Comparison of ENCODE assay signal across 8 mouse cellular contexts in genomic region chr4:129189542-129190519, GRCm38 (mm10). TPM values are rescaled to one million over a fixed set of nuclear protein-coding genes. Genes with fewer than 3 reads are reported as not detected.
DNase-seq lines count a peak whose midpoint lies in the region; ATAC-seq and TF ChIP-seq lines count a peak whose summit lies in the region.

Gene S100pbp, minus strand, starts transcription at chr4:129189727.
Gene Yars, plus strand, starts transcription at chr4:129189760.

- in situ Hi-C loops in CH12.LX (cut with MboI; ENCODE audit: low pct_ligation_motif_present, low pct_unique_long_range_greater_than_20kb, low sequenced_read_pairs), result loop anchor here (10.0 kb wide), 1 partner anchor 55 kb away; the partner anchor contains the start of gene Fndc5

- peak; percentile 84 for ATAC-seq in forebrain, embryonic 11.5 days (replicated peaks; ENCODE audit: low FRiP score)
- peak; percentile 94 for ATAC-seq in heart, embryonic 16.5 days (replicated peaks; ENCODE audit: extremely low read depth, insufficient read depth, low FRiP score)
- ATAC-seq in liver, embryonic 15.5 days (ENCODE audit: insufficient read depth), result peak; percentile 85
- peak; percentile 87 for ATAC-seq in neural tube, embryonic 12.5 days (ENCODE audit: low FRiP score, low read depth)

- no peaks in the 10 kb centered on the region for H3K27me3 ChIP-seq in CH12.LX (replicated peaks)
- no peaks in the 10 kb centered on the region for H3K27me3 ChIP-seq in forebrain, embryonic 11.5 days (ENCODE audit: control insufficient read depth, insufficient read depth, low read length)
- no peaks in the 10 kb centered on the region for H3K27me3 ChIP-seq in heart, embryonic 16.5 days (ENCODE audit: control insufficient read depth, insufficient read depth, low read length)
- no peaks in the 10 kb centered on the region for H3K27me3 ChIP-seq in liver, embryonic 15.5 days
- no peaks in the 10 kb centered on the region for H3K27me3 ChIP-seq in neural tube, embryonic 12.5 days (replicated peaks)

- no peaks in the 10 kb centered on the region for H3K9me3 ChIP-seq in CH12.LX (replicated peaks; ENCODE audit: low read length)
- no peaks in the 10 kb centered on the region for H3K9me3 ChIP-seq in forebrain, embryonic 11.5 days (ENCODE audit: control insufficient read depth, low read length)
- H3K9me3 ChIP-seq in heart, embryonic 16.5 days (replicated peaks; ENCODE audit: control insufficient read depth, low read length), result no peaks in the 10 kb centered on the region
- H3K9me3 ChIP-seq in liver, embryonic 15.5 days (replicated peaks), result no peaks in the 10 kb centered on the region
- no peaks in the 10 kb centered on the region for H3K9me3 ChIP-seq in neural tube, embryonic 12.5 days

- peaks cover 80% of the 10 kb centered on the region for H3K79me2 ChIP-seq in CH12.LX (replicated peaks; ENCODE audit: control insufficient read depth, extremely low read depth, insufficient read depth, poor library complexity, severe bottlenecking)

- TF ChIP-seq EP300 in CH12.LX (IDR thresholded peaks at IDR 0.05; ENCODE audit: low read length), result 0 out of 2 replicates have a peak, but pooled peaks have one; percentile 15

- no peak for TF ChIP-seq CTCF in CH12.LX (conservative IDR thresholded peaks at IDR 0.05 in 1 of 2, IDR thresholded peaks at IDR 0.05 in 1 of 2; ENCODE audit: low read depth in 2 of 2, low read length in 2 of 2)

- H3K4me2 ChIP-seq in CH12.LX (ENCODE audit: insufficient read depth, low read depth, poor library complexity, severe bottlenecking), result peak within 1 kb of the TSS; percentile 98
- H3K4me2 ChIP-seq in forebrain, embryonic 11.5 days (ENCODE audit: low read depth, low read length, severe bottlenecking), result peak within 1 kb of the TSS; percentile 80
- peak within 1 kb of the TSS; percentile 83 for H3K4me2 ChIP-seq in heart, embryonic 16.5 days (ENCODE audit: low read depth, low read length)
- peak within 1 kb of the TSS; percentile 91 for H3K4me2 ChIP-seq in liver, embryonic 15.5 days
- peak within 1 kb of the TSS; percentile 88 for H3K4me2 ChIP-seq in neural tube, embryonic 12.5 days (replicated peaks)

- WGBS in forebrain, embryonic 11.5 days, result under 1% methylated on average over 52 of the region's 58 CpGs
- under 1% methylated on average over 53 of the region's 58 CpGs for WGBS in heart, embryonic 16.5 days
- under 1% methylated on average over 58 of the region's 58 CpGs for WGBS in liver, embryonic 15.5 days (ENCODE audit: insufficient replicate concordance)
- 1% methylated on average over 58 of the region's 58 CpGs for WGBS in neural tube, embryonic 12.5 days

- peak within 1 kb of the TSS; percentile 80 for H3K27ac ChIP-seq in CH12.LX (ENCODE audit: insufficient read depth, low read depth)
- peak within 1 kb of the TSS; percentile 85 for H3K27ac ChIP-seq in forebrain, embryonic 11.5 days (ENCODE audit: low read depth, low read length)
- peak within 1 kb of the TSS; percentile 88 for H3K27ac ChIP-seq in heart, embryonic 16.5 days (ENCODE audit: low read length)
- H3K27ac ChIP-seq in liver, embryonic 15.5 days (replicated peaks), result peak within 1 kb of the TSS; percentile 90
- H3K27ac ChIP-seq in neural tube, embryonic 12.5 days, result peak within 1 kb of the TSS; percentile 79

- H3K9ac ChIP-seq in CH12.LX (ENCODE audit: insufficient read depth, low read depth), result peak within 1 kb of the TSS; percentile 93
- peak within 1 kb of the TSS; percentile 87 for H3K9ac ChIP-seq in forebrain, embryonic 11.5 days (ENCODE audit: low read length)
- peak within 1 kb of the TSS; percentile 86 for H3K9ac ChIP-seq in heart, embryonic 16.5 days (ENCODE audit: low read length)
- peak within 1 kb of the TSS; percentile 86 for H3K9ac ChIP-seq in liver, embryonic 15.5 days
- H3K9ac ChIP-seq in neural tube, embryonic 12.5 days, result peak within 1 kb of the TSS; percentile 87

- H3K4me1 ChIP-seq in CH12.LX (ENCODE audit: control insufficient read depth in 1 of 2, insufficient read depth in 2 of 2), result peaks cover 18 to 52% of the 10 kb centered on the region in 2 experiments
- peaks cover 5% of the 10 kb centered on the region for H3K4me1 ChIP-seq in forebrain, embryonic 11.5 days (replicated peaks; ENCODE audit: control insufficient read depth, insufficient read depth, low read length)
- peaks cover 21% of the 10 kb centered on the region for H3K4me1 ChIP-seq in heart, embryonic 16.5 days (ENCODE audit: control insufficient read depth, insufficient read depth, low read length)
- H3K4me1 ChIP-seq in liver, embryonic 15.5 days (replicated peaks), result peaks cover 60% of the 10 kb centered on the region
- H3K4me1 ChIP-seq in neural tube, embryonic 12.5 days, result peaks cover 26% of the 10 kb centered on the region

- H3K36me3 ChIP-seq in CH12.LX (replicated peaks in 1 of 2; ENCODE audit: control insufficient read depth in 1 of 2, insufficient read depth in 1 of 2, low read length in 1 of 2), result peaks cover 24 to 41% of the 10 kb centered on the region in 2 experiments
- H3K36me3 ChIP-seq in forebrain, embryonic 11.5 days (ENCODE audit: control insufficient read depth, insufficient read depth, low read length), result no peaks in the 10 kb centered on the region
- H3K36me3 ChIP-seq in heart, embryonic 16.5 days (ENCODE audit: control insufficient read depth, insufficient read depth), result no peaks in the 10 kb centered on the region
- H3K36me3 ChIP-seq in liver, embryonic 15.5 days (replicated peaks), result peaks cover 27% of the 10 kb centered on the region
- peaks cover 19% of the 10 kb centered on the region; the same call in 1 of the 2 replicates for H3K36me3 ChIP-seq in neural tube, embryonic 12.5 days

- peak within 1 kb of the TSS; percentile 75 to 89 (median 84) for H3K4me3 ChIP-seq in CH12.LX (replicated peaks in 1 of 3; ENCODE audit: low read depth in 2 of 3, low read length in 2 of 3, poor library complexity in 1 of 3)
- peak within 1 kb of the TSS; percentile 92 for H3K4me3 ChIP-seq in forebrain, embryonic 11.5 days (ENCODE audit: low read depth, low read length)
- peak within 1 kb of the TSS; percentile 82 for H3K4me3 ChIP-seq in heart, embryonic 16.5 days (ENCODE audit: low read length)
- H3K4me3 ChIP-seq in liver, embryonic 15.5 days (replicated peaks), result peak within 1 kb of the TSS; percentile 73
- H3K4me3 ChIP-seq in neural tube, embryonic 12.5 days, result peak within 1 kb of the TSS; percentile 90

- peak; percentile 84 for TF ChIP-seq POLR2A in CH12.LX (IDR thresholded peaks at IDR 0.05; ENCODE audit: low read depth, low read length)

- peak; percentile 98 for DNase-seq in CH12.LX (ENCODE audit: extremely low read depth)
- DNase-seq in c-Kit-positive CD71-positive TER-119-negative erythroid progenitor cells, embryonic 14.5 days (ENCODE audit: low read depth), result peak; percentile 97
- peak; percentile 99 for DNase-seq in forebrain, embryonic 11.5 days (ENCODE audit: low spot score)
- DNase-seq in kidney, postnatal 36 days, result peak; percentile 99
- DNase-seq in telencephalon, adult 2 months (ENCODE audit: low read depth, low spot score), result peak; percentile 98

- dilution Hi-C loops in CH12.LX (cut with MboI; ENCODE audit: extremely low pct_ligation_motif_present, extremely low pct_unique_long_range_greater_than_20kb, low sequenced_read_pairs), result no loop called here

- TF ChIP-seq RAD21 in CH12.LX (IDR thresholded peaks at IDR 0.05; ENCODE audit: low read depth, low read length), result no peak

TF ChIP-seq in CH12.LX, 34 proteins besides CTCF, POLR2A, EP300 and RAD21 (continues in another document):
- peak; percentile 69 for TF ChIP-seq IRF4 (IDR thresholded peaks at IDR 0.05; ENCODE audit: low read depth, low read length)
- TF ChIP-seq SMC3 (IDR thresholded peaks at IDR 0.05; ENCODE audit: low read depth, low read length), result no peak
- no peak for TF ChIP-seq PAX5 (IDR thresholded peaks at IDR 0.05; ENCODE audit: low read length)
- peak; percentile 100 for TF ChIP-seq SIN3A (IDR thresholded peaks at IDR 0.05; ENCODE audit: low read length)
- TF ChIP-seq TCF12 (IDR thresholded peaks at IDR 0.05; ENCODE audit: low read depth, low read length), result peak; percentile 73
- TF ChIP-seq USF1 (IDR thresholded peaks at IDR 0.05; ENCODE audit: low read depth, low read length), result no peak
- TF ChIP-seq ELF1 (IDR thresholded peaks at IDR 0.05; ENCODE audit: low read depth, low read length), result peak; percentile 88
- peak; percentile 43; the same call in 1 of the 2 replicates for TF ChIP-seq NRF1 (IDR thresholded peaks at IDR 0.05; ENCODE audit: low read depth, low read length)
- peak; percentile 95 for TF ChIP-seq HCFC1 (IDR thresholded peaks at IDR 0.05; ENCODE audit: low read depth, low read length)
- TF ChIP-seq RCOR1 (conservative IDR thresholded peaks at IDR 0.05; ENCODE audit: low read depth, low read length), result no peak
- no peak; the same call in 1 of the 2 replicates for TF ChIP-seq UBTF (IDR thresholded peaks at IDR 0.05; ENCODE audit: low read depth, low read length)
- TF ChIP-seq ZKSCAN1 (IDR thresholded peaks at IDR 0.05; ENCODE audit: borderline replicate concordance, low read depth, low read length), result no peak; the same call in 1 of the 2 replicates
- no peak; the same call in 1 of the 2 replicates for TF ChIP-seq GABPA (IDR thresholded peaks at IDR 0.05; ENCODE audit: insufficient replicate concordance, low read depth, low read length)
- peak; percentile 68 for TF ChIP-seq NELFE (IDR thresholded peaks at IDR 0.05; ENCODE audit: low read depth, low read length)
- peak; percentile 99 for TF ChIP-seq ZNF384 (IDR thresholded peaks at IDR 0.05; ENCODE audit: low read depth, low read length)
- peak; percentile 99 for TF ChIP-seq MAX (IDR thresholded peaks at IDR 0.05; ENCODE audit: low read length)
- no peak for TF ChIP-seq ZMIZ1 (IDR thresholded peaks at IDR 0.05; ENCODE audit: low read depth, low read length)

RNA-seq across cellular contexts. Expression of gene S100pbp, which starts in this region (rescaled TPM):
- total RNA-seq in CH12.LX (2012; rRNA removed) (22.5 and 23.1 TPM in 2 replicates), CH12.LX (2014; rRNA removed) (43.6 and 44.7 TPM in 2 replicates)
- 35.8 and 43.6 TPM in 2 replicates for polyA plus RNA-seq in CH12.LX (2012; ENCODE audit: insufficient read length, low read depth)
- polyA plus RNA-seq in forebrain, embryonic 11.5 days (2014; fragmentation: Nextera tagmentation; extraction: Ambion mirVana), result 25.4 and 30.7 TPM in 2 replicates
- 10.9 and 11.8 TPM in 2 replicates for polyA plus RNA-seq in heart, embryonic 16.5 days (2015; fragmentation: Nextera tagmentation; extraction: Ambion mirVana)
- 6.0 and 6.6 TPM in 2 replicates for polyA plus RNA-seq in liver, embryonic 15.5 days (2015; fragmentation: Nextera tagmentation; extraction: Ambion mirVana)
- polyA plus RNA-seq in neural tube, embryonic 12.5 days (2016; fragmentation: Nextera tagmentation; extraction: Ambion mirVana), result 20.5 and 21.6 TPM in 2 replicates

RNA-seq across cellular contexts. Expression of gene Yars, which starts in this region (rescaled TPM):
- total RNA-seq in CH12.LX (2012; rRNA removed), result 128 and 180 TPM in 2 replicates
- total RNA-seq in CH12.LX (2014; rRNA removed), result 96.1 and 96.3 TPM in 2 replicates
- 207 and 220 TPM in 2 replicates for polyA plus RNA-seq in CH12.LX (2012; ENCODE audit: insufficient read length, low read depth)
- polyA plus RNA-seq in forebrain, embryonic 11.5 days (2014; fragmentation: Nextera tagmentation; extraction: Ambion mirVana), result 113 and 118 TPM in 2 replicates
- polyA plus RNA-seq in heart, embryonic 16.5 days (2015; fragmentation: Nextera tagmentation; extraction: Ambion mirVana), result 45.9 and 53.3 TPM in 2 replicates
- 60.8 and 62.4 TPM in 2 replicates for polyA plus RNA-seq in liver, embryonic 15.5 days (2015; fragmentation: Nextera tagmentation; extraction: Ambion mirVana)
- 103 and 111 TPM in 2 replicates for polyA plus RNA-seq in neural tube, embryonic 12.5 days (2016; fragmentation: Nextera tagmentation; extraction: Ambion mirVana)

Comparison
In these comparisons a context has a peak if more than half of its experiments do, and no peak if none do; other contexts are left out.
1. Peak in every context shown above with its lines: DNase-seq, ATAC-seq, H3K4me3 ChIP-seq and H3K27ac ChIP-seq.